Mouse (Mus musculus): ENCODE results near the gene Cngb1.

DNA sequence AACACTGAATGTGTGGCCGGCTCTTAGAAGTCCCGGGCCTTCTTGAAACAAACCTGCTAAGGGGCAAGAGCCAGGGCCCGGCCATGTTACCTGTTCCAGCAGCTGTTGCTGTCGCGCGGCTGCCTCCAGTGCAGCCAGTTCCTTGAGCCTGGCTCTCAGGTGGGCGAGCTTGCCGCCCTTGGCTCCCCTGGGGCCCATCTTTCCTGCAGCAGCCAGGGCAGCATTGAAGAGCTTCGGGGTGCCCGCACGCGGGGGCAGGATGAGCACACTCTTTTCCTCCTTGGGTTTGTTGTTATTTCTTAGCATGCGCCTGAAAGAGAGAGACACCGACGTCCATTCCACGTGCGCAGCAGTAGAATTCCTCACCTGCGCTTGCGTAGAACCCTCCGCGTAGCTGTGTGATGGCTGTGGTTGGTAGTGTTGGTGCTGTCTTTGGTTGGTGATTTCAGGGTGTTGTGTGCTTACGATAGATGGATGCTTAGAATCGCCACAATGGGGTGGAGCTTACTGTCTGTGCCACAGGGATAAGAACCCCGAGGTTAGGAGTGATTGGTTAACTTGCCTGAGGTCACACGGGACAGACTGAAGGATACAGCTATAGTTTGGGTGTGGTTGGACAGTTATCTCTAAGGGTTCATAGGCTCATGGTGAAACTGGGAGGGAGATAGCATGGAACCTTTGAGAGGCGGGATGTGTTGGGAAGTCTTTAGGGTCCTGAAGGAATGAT lies 64.1 kb downstream of the Cngb1 start:
- TF ChIP-seq TAL1 (IDR thresholded peaks at IDR 0.05; ENCODE audit: low read length) (no peak), GATA1 (IDR thresholded peaks at IDR 0.05; ENCODE audit: low read length) (no peak)

All from erythroblast, embryonic 14.5 days (primary cell).